Mouse (Mus musculus) intestine, embryonic 15.5 days (tissue): ENCODE results near the gene Cyp21a1. TPM values are rescaled to one million over a fixed set of nuclear protein-coding genes. Genes with fewer than 3 reads are reported as not detected.
"Not testable (repeated sequence)": the region's sequence is repeated elsewhere in the genome, so short reads cannot be mapped to it uniquely, and the experiment has no call there.

ENCODE experiments used
- ATAC-seq: fragments of 200-750 bp; cut with Nextera tagmentation; 2 replicates; pipeline ENCODE4 v1.8.0; 2017; ENCODE audit warnings: moderate TSS enrichment, moderate library complexity
- H3K27ac ChIP-seq: fragments of 300-500 bp; sonication (generic); 2 replicates; pipeline ENCODE4 v1.5.1; 2015; ENCODE audit warnings: mild to moderate bottlenecking, inconsistent platforms
- H3K27me3 ChIP-seq: fragments of 300-500 bp; sonication (generic); replicated peaks from 2 replicates; pipeline ENCODE4 v1.6.1; 2015; ENCODE audit warnings: inconsistent platforms
- H3K36me3 ChIP-seq: fragments of 300-500 bp; sonication (generic); 2 replicates; pipeline ENCODE4 v1.6.1; 2015; ENCODE audit warnings: inconsistent platforms
- H3K4me1 ChIP-seq: fragments of 300-500 bp; sonication (generic); replicated peaks from 2 replicates; pipeline ENCODE4 v1.6.1; 2015; ENCODE audit warnings: inconsistent platforms
- H3K4me2 ChIP-seq: fragments of 300-500 bp; sonication (generic); replicated peaks from 2 replicates; pipeline ENCODE4 v1.6.1; 2015; ENCODE audit warnings: mild to moderate bottlenecking, inconsistent platforms
- H3K4me3 ChIP-seq: fragments of 300-500 bp; sonication (generic); replicated peaks from 2 replicates; pipeline ENCODE4 v1.5.1; 2015; ENCODE audit warnings: inconsistent platforms
- H3K9ac ChIP-seq: fragments of 300-500 bp; sonication (generic); 2 replicates; pipeline ENCODE4 v1.6.1; 2015; ENCODE audit warnings: inconsistent platforms
- H3K9me3 ChIP-seq: fragments of 300-500 bp; sonication (generic); 2 replicates; pipeline ENCODE4 v1.6.1; 2016; ENCODE audit warnings: inconsistent platforms
- WGBS: fragments of 180-500 bp; shearing (Covaris S2); methylation state at CpG from one replicate; pipeline ENCODE4 v1.1.7; 2015; 5-methylcytosine and 5-hydroxymethylcytosine counted together
- polyA plus RNA-seq: library from polyadenylated mRNA; unstranded; fragments of >200 nt; fragmentation: Nextera tagmentation; extraction: Ambion mirVana; gene quantifications from 2 replicates; pipeline ENCODE4 v1.2.1, GENCODE M21; 2015

The Cyp21a1 gene
- polyA plus RNA-seq, 1 experiment from 2014 or later: 0.38 TPM

- Histone ChIP-seq H3K27me3 (no peaks in the 10 kb centered on the region), H3K4me3 (peak overlapping the region; percentile 70), H3K27ac (peak overlapping the region; percentile 24), H3K4me1 (peaks cover 22% of the 10 kb centered on the region), H3K36me3 (peaks cover 19% of the 10 kb centered on the region), H3K4me2 (peak overlapping the region; percentile 94), H3K9ac (peak overlapping the region; percentile 43), H3K9me3 (no peaks in the 10 kb centered on the region)
- WGBS: 4% methylated on average over 48 of the region's 48 CpGs
- ATAC-seq: peak; percentile 85
Measured at GRCm38 (mm10) chr17:34836155-34836855, 31.9 kb upstream of the Cyp21a1 start.

- H3K4me3 ChIP-seq, ATAC-seq, H3K9me3 ChIP-seq, H3K4me2 ChIP-seq, H3K9ac ChIP-seq, H3K4me1 ChIP-seq, H3K27ac ChIP-seq, H3K27me3 ChIP-seq: not testable (repeated sequence)
- peaks cover 21% of the 10 kb centered on the region for H3K36me3 ChIP-seq
- 93% methylated on average over 1 of the region's 1 CpGs for WGBS
Measured at GRCm38 (mm10) chr17:34830776-34831175, 26.4 kb upstream of the Cyp21a1 start.

DNA sequence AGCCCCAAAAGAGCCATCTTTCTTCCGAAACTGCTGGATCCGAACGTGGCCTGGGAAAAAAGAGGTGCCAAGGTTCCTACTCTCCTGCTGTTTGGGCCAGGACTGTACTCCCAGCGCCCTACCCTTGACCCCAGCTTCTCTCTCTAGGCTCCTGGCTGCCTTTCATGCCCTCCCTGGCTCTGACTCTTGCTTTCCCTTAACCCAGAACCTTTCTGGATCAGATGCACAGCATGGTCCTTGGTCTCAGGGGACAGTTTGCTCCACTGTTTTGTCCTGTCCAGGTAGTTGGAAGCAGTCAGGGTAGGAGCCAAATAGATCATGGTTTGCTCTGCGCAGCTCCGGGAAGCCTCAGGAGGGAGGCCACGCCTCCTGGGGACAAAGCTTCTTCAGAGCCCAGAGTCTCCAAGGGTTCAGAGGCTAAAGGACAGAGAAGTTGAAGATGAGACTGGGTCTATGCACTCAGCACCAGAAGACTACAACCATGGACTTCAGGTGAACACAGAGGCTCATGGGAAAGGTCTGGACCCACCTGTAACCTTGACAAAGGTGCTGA lies 10.5 kb upstream of the Cyp21a1 start:
- H3K36me3 ChIP-seq: no peaks in the 10 kb centered on the region
- H3K9ac ChIP-seq: no peak overlapping the region
- H3K27ac ChIP-seq: no peak overlapping the region
- no peaks in the 10 kb centered on the region for H3K9me3 ChIP-seq
- H3K27me3 ChIP-seq: no peaks in the 10 kb centered on the region
- no peaks in the 10 kb centered on the region for H3K4me1 ChIP-seq
- no peak overlapping the region for H3K4me3 ChIP-seq
- 79% methylated on average over 7 of the region's 7 CpGs for WGBS
- H3K4me2 ChIP-seq: no peak overlapping the region
- no peak for ATAC-seq

- not testable (repeated sequence) for H3K9me3 ChIP-seq, H3K9ac ChIP-seq, H3K4me1 ChIP-seq, H3K36me3 ChIP-seq, H3K4me2 ChIP-seq, H3K4me3 ChIP-seq, ATAC-seq, H3K27me3 ChIP-seq, H3K27ac ChIP-seq
- 60% methylated on average over 12 of the region's 12 CpGs for WGBS
Measured at GRCm38 (mm10) chr17:34813747-34814146, 9.4 kb upstream of the Cyp21a1 start.

GRCm38 (mm10) chr17:34811275-34811674 lies 6.9 kb upstream of the Cyp21a1 start:
- no peaks in the 10 kb centered on the region for H3K36me3 ChIP-seq
- no peaks in the 10 kb centered on the region for H3K4me1 ChIP-seq
- ATAC-seq: peak; percentile 79
- no peak overlapping the region for H3K9ac ChIP-seq
- WGBS: 62% methylated on average over 15 of the region's 15 CpGs
- H3K4me2 ChIP-seq: no peak overlapping the region
- no peak overlapping the region for H3K4me3 ChIP-seq
- H3K9me3 ChIP-seq: no peaks in the 10 kb centered on the region
- no peak overlapping the region for H3K27ac ChIP-seq
- H3K27me3 ChIP-seq: no peaks in the 10 kb centered on the region

DNA sequence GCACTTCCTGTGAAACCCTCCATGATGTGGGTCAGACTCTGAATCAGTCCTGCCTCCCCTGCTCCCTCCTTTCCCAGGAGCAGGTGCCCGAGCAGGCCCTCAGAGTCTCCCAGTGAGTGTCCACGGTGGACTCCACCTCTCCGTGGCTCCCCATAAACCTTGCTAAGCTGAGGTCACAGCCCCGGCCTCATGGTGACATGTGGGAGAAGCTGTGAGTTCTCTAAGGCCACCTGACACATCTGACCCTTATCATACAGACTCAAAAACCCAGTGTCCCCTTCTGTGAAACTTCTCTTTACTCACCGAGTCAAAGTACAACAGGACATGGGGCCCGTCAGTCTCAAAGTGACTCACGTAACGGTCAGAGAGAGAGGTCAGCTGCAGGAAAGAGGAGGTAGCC lies 6.5 kb upstream of the Cyp21a1 start:
- 80% methylated on average over 8 of the region's 8 CpGs for WGBS
- ATAC-seq: not testable (repeated sequence)

DNA sequence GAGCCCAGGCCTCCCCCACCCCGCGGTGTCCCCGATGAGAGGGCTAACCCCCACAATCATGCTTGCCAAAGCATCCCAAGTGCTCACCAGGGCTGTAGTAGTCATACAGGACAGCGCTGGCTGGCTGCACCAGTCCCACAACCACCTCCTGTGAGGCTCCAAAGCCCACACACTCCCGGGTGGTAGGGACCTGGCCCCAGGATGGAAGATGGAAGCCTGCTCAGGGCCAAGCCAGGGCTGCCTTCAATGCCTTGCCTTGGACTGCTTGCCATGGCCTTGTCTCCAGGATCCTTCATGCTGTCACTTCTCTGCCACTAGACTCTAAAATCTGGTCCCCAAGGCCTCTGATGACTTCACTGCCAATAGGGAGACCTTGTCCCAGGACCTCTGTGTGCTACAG lies 6.0 kb upstream of the Cyp21a1 start:
- not testable (repeated sequence) for H3K27ac ChIP-seq, H3K4me3 ChIP-seq, H3K36me3 ChIP-seq, H3K4me2 ChIP-seq, ATAC-seq, H3K27me3 ChIP-seq, H3K9ac ChIP-seq, H3K9me3 ChIP-seq, H3K4me1 ChIP-seq
- 87% methylated on average over 5 of the region's 5 CpGs for WGBS

More for the DNA sequence above, 6.5 kb upstream of the Cyp21a1 start:
- not testable (repeated sequence) for H3K4me1 ChIP-seq, H3K4me3 ChIP-seq, H3K9ac ChIP-seq, H3K27ac ChIP-seq, H3K4me2 ChIP-seq, H3K27me3 ChIP-seq, H3K36me3 ChIP-seq, H3K9me3 ChIP-seq

- H3K9me3 ChIP-seq: no peaks in the 10 kb centered on the region
- no peak for ATAC-seq
- H3K9ac ChIP-seq: no peak overlapping the region
- WGBS: 77% methylated on average over 6 of the region's 6 CpGs
- H3K36me3 ChIP-seq: no peaks in the 10 kb centered on the region
- H3K27ac ChIP-seq: no peak overlapping the region
- H3K4me1 ChIP-seq: no peaks in the 10 kb centered on the region
- H3K4me3 ChIP-seq: no peak overlapping the region
- H3K4me2 ChIP-seq: no peak overlapping the region
- no peaks in the 10 kb centered on the region for H3K27me3 ChIP-seq
Measured at GRCm38 (mm10) chr17:34808599-34809205, 4.3 kb upstream of the Cyp21a1 start.

GRCm38 (mm10) chr17:34807176-34807575 lies 2.8 kb upstream of the Cyp21a1 start:
- Histone ChIP-seq H3K4me1 (no peaks in the 10 kb centered on the region), H3K4me2 (no peak overlapping the region), H3K36me3 (no peaks in the 10 kb centered on the region), H3K27ac (no peak overlapping the region), H3K9me3 (no peaks in the 10 kb centered on the region), H3K4me3 (no peak overlapping the region), H3K27me3 (no peaks in the 10 kb centered on the region), H3K9ac (no peak overlapping the region)
- no peak for ATAC-seq
- WGBS: 65% methylated on average over 3 of the region's 3 CpGs

DNA sequence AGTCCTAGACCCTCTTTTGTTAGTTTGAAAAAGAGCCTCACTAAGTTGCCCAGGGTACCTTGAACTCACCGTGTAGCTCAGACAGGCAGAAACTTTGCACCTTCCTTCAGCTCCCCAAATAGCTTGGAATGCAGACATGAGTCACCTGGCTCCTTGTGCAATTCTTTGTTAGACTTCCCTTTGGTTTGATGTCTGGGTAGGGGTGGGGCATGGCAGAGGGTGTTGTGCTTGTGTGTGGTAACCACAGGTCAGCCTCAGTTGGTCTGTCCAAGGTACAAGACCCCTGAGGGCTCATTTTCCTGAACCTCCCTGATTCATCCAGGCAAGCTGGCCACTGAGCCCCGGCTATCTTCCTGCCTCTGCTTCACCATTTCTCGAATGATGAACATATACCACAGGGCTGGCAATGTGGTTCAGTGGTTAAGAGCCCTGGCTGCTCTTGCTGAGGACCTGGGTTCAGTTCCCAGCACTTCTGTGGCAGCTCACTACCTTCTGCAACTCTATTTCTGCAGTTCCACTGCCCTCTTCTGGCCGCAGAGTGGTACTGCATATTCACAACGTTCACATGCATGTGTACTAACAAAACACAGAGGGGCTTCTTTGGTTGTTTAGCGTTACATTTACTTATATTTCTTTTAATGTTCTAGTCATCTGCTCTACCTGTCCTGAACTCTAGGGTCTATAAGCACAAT lies 656 bp upstream of the Cyp21a1 start:
- no peak overlapping the region for H3K4me2 ChIP-seq
- H3K27ac ChIP-seq: no peak overlapping the region
- no peak overlapping the region for H3K4me3 ChIP-seq
- H3K27me3 ChIP-seq: no peaks in the 10 kb centered on the region
- H3K9me3 ChIP-seq: no peaks in the 10 kb centered on the region
- no peak for ATAC-seq
- H3K9ac ChIP-seq: no peak overlapping the region
- WGBS: 75% methylated on average over 6 of the region's 6 CpGs
- no peaks in the 10 kb centered on the region for H3K4me1 ChIP-seq
- no peaks in the 10 kb centered on the region for H3K36me3 ChIP-seq

DNA sequence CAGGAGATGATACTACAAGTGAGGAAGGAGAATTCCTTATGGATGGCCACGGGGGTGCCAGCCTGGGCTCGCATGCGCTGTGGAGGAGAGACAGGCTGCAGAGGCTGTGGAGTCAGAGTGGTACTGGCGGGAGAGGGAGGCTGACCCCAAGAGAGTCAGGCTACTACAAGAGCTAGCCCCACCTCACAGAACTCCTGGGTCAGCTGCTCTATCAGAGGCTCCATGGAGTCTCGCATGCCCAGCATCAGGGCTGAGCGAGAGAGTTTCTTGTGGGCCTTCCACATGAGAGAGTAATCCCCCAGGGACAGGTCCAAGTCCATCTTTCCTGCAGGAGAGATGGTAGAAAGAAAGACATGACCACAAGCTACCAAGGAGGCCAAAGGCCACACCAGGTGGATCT lies 994 bp downstream of the Cyp21a1 start:
- H3K9ac ChIP-seq, ATAC-seq, H3K4me3 ChIP-seq, H3K36me3 ChIP-seq, H3K4me1 ChIP-seq, H3K4me2 ChIP-seq, H3K9me3 ChIP-seq, H3K27ac ChIP-seq, H3K27me3 ChIP-seq: not testable (repeated sequence)
- WGBS: 90% methylated on average over 6 of the region's 6 CpGs

- H3K9ac ChIP-seq, H3K9me3 ChIP-seq, H3K27me3 ChIP-seq, H3K4me3 ChIP-seq, H3K36me3 ChIP-seq, H3K4me1 ChIP-seq, H3K4me2 ChIP-seq, H3K27ac ChIP-seq, ATAC-seq: not testable (repeated sequence)
- WGBS: 90% methylated on average over 9 of the region's 9 CpGs
Measured at GRCm38 (mm10) chr17:34802756-34803155, 1.6 kb downstream of the Cyp21a1 start.
